Mouse (Mus musculus): ENCODE data around the gene Wdr76. TPM values are rescaled to one million over a fixed set of nuclear protein-coding genes. Genes with fewer than 3 reads are reported as not detected.

The Wdr76 gene
- polyA plus RNA-seq, 2 experiments: 6.7 to 12.3 TPM

DNA sequence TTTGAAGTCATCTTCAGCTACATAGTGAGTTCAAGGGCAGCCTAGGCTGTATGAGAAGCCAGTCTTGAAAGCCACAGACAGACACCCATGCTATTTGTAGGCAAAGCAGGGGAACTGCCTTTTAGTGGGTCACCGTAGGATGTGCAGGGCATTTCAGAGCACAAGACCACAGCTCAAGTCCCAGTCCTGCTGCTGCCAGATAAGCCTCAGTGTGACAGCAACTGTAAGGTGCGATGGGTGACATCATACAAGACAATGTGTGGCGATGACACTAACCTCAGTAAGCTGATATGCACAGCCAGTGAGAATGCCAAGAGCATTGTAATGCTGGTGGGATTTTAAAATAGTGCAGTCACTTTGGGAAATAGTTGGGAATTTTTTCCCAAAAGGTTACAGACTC, 56.6 kb downstream of the Wdr76 start:
- Histone ChIP-seq H3K9me3 (ENCODE audit: control insufficient read depth, low read length) (no peaks in the 10 kb centered on the region), H3K9ac (ENCODE audit: low read depth, low read length, severe bottlenecking) (no peak overlapping the region), H3K27ac (replicated peaks; ENCODE audit: low read depth, low read length) (no peak overlapping the region), H3K4me3 (replicated peaks; ENCODE audit: low read length) (no peak overlapping the region), H3K27me3 (ENCODE audit: control insufficient read depth, insufficient read depth, low read length) (no peaks in the 10 kb centered on the region), H3K36me3 (ENCODE audit: control insufficient read depth, insufficient read depth, low read length) (no peaks in the 10 kb centered on the region), H3K4me2 (replicated peaks; ENCODE audit: low read depth, low read length, severe bottlenecking) (no peak overlapping the region), H3K4me1 (ENCODE audit: control insufficient read depth, insufficient read depth, low read length) (no peaks in the 10 kb centered on the region)
- TF ChIP-seq POLR2A (IDR thresholded peaks at IDR 0.05; ENCODE audit: borderline replicate concordance, extremely low read depth, insufficient read depth, insufficient read length): no peak
- DNase-seq (ENCODE audit: low spot score) (no peak), ATAC-seq (ENCODE audit: low FRiP score, low read depth) (no peak)
- WGBS: 95% methylated on average over 3 of the region's 3 CpGs

DNA sequence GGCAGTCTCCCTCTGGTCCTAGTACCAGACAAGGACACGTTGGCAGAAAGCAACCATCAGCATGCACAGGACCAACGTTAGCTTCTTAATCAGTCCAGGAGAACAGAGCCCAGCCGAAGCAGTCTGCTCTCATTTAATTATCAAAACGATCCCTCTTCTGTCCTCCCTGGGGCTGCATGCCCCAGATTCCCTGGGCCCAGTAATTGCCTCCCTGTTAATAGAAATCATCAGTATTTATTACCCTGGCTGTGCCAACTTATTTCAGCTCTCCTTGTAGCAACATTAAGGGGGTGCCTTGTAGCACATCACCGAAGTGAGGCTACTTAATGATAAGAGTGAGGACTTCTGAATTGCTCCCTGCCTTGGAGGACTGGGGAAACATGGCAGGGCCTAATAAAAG, 59.4 kb downstream of the Wdr76 start:
- ATAC-seq (ENCODE audit: low FRiP score, low read depth): no peak
- TF ChIP-seq POLR2A (IDR thresholded peaks at IDR 0.05; ENCODE audit: borderline replicate concordance, extremely low read depth, insufficient read depth, insufficient read length): no peak
- no peak overlapping the region for H3K4me3 ChIP-seq (replicated peaks; ENCODE audit: low read length)

DNA sequence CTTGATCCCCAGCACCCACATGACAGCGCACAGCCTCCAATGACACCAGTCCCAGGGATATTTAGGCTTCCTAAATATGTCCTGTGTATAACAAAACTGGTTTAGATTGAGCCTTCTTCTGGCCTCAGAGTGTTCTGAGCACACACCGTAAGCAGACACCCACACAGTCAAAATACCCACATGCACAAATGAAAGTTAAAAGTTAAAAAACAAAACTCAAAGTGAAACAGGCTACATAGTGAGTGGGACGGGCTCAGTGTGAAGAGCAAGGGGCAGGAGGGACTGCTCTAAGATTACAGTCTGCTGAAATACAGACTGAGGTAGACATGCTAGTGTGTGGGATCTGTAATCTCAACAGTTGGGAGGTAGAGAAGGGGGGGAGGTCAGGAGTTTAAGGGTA, 63.5 kb downstream of the Wdr76 start:
- H3K4me1 ChIP-seq (ENCODE audit: control insufficient read depth, insufficient read depth, low read length): no peaks in the 10 kb centered on the region
- no peak for ATAC-seq (ENCODE audit: low FRiP score, low read depth)
- TF ChIP-seq POLR2A (IDR thresholded peaks at IDR 0.05; ENCODE audit: borderline replicate concordance, extremely low read depth, insufficient read depth, insufficient read length): no peak

More for the DNA sequence above, 59.4 kb downstream of the Wdr76 start:
- whole genome bisulfite sequencing: 27% methylated on average over 5 of the region's 5 CpGs
- H3K9me3 ChIP-seq (ENCODE audit: control insufficient read depth, low read length): no peaks in the 10 kb centered on the region
- H3K27me3 ChIP-seq (ENCODE audit: control insufficient read depth, insufficient read depth, low read length): no peaks in the 10 kb centered on the region
- no peak overlapping the region for H3K4me2 ChIP-seq (replicated peaks; ENCODE audit: low read depth, low read length, severe bottlenecking)
- no peaks in the 10 kb centered on the region for H3K4me1 ChIP-seq (ENCODE audit: control insufficient read depth, insufficient read depth, low read length)
- no peak overlapping the region for H3K27ac ChIP-seq (replicated peaks; ENCODE audit: low read depth, low read length)
- H3K9ac ChIP-seq (ENCODE audit: low read depth, low read length, severe bottlenecking): no peak overlapping the region
- H3K36me3 ChIP-seq (ENCODE audit: control insufficient read depth, insufficient read depth, low read length): no peaks in the 10 kb centered on the region
- no peak for DNase-seq (ENCODE audit: low spot score)

DNA sequence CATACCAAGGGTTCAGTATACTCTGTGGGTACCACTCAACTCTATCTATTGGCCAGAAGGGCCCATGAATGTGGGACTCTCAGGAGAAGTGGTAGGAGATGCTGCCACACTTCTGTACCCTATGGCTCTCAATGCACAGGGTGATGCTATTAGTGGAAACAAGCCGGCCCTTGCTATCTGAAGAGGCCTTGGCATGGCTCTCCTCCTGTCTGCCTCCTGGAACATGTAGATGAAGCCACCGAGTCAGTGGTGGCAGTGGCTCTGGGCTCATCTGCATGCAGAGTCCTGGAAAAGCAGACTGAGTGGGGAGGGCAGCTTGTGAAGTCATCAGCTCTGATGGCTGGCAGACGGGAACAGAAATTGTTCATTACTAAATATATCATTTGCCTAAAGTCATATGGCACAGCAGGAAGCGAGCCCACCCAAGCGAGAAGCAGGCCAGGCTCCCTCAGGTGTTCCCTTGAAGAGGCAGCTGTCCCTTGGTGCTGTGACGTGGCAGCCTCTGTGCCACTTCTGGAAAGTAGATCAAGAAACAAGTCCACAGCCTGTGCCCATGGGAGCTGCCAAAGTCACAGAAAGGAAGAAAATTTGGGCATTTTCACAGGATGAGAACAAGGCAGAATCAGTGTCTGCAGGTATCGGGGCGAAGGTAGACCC, 64.6 kb downstream of the Wdr76 start:
- ATAC-seq (ENCODE audit: low FRiP score, low read depth) (no peak), DNase-seq (ENCODE audit: low spot score) (no peak)
- H3K9ac ChIP-seq (ENCODE audit: low read depth, low read length, severe bottlenecking): no peak overlapping the region
- no peak for TF ChIP-seq POLR2A (IDR thresholded peaks at IDR 0.05; ENCODE audit: borderline replicate concordance, extremely low read depth, insufficient read depth, insufficient read length)
- 0 out of 2 replicates have a peak, but pooled peaks cover 2% of the 10 kb centered on the region for H3K4me1 ChIP-seq (ENCODE audit: control insufficient read depth, insufficient read depth, low read length)
- no peaks in the 10 kb centered on the region for H3K36me3 ChIP-seq (ENCODE audit: control insufficient read depth, insufficient read depth, low read length)
- no peaks in the 10 kb centered on the region for H3K27me3 ChIP-seq (ENCODE audit: control insufficient read depth, insufficient read depth, low read length)
- no peak overlapping the region for H3K27ac ChIP-seq (replicated peaks; ENCODE audit: low read depth, low read length)
- H3K4me2 ChIP-seq (replicated peaks; ENCODE audit: low read depth, low read length, severe bottlenecking): no peak overlapping the region
- 73% methylated on average over 8 of the region's 8 CpGs for WGBS
- H3K4me3 ChIP-seq (replicated peaks; ENCODE audit: low read length): no peak overlapping the region
- no peaks in the 10 kb centered on the region for H3K9me3 ChIP-seq (ENCODE audit: control insufficient read depth, low read length)

More for the DNA sequence above, 63.5 kb downstream of the Wdr76 start:
- H3K9ac ChIP-seq (ENCODE audit: low read depth, low read length, severe bottlenecking): no peak overlapping the region
- H3K27ac ChIP-seq (replicated peaks; ENCODE audit: low read depth, low read length): no peak overlapping the region
- no peaks in the 10 kb centered on the region for H3K9me3 ChIP-seq (ENCODE audit: control insufficient read depth, low read length)
- H3K27me3 ChIP-seq (ENCODE audit: control insufficient read depth, insufficient read depth, low read length): no peaks in the 10 kb centered on the region
- WGBS: 86% methylated on average over 3 of the region's 3 CpGs
- no peak overlapping the region for H3K4me3 ChIP-seq (replicated peaks; ENCODE audit: low read length)
- no peak overlapping the region for H3K4me2 ChIP-seq (replicated peaks; ENCODE audit: low read depth, low read length, severe bottlenecking)
- H3K36me3 ChIP-seq (ENCODE audit: control insufficient read depth, insufficient read depth, low read length): no peaks in the 10 kb centered on the region
- no peak for DNase-seq (ENCODE audit: low spot score)

DNA sequence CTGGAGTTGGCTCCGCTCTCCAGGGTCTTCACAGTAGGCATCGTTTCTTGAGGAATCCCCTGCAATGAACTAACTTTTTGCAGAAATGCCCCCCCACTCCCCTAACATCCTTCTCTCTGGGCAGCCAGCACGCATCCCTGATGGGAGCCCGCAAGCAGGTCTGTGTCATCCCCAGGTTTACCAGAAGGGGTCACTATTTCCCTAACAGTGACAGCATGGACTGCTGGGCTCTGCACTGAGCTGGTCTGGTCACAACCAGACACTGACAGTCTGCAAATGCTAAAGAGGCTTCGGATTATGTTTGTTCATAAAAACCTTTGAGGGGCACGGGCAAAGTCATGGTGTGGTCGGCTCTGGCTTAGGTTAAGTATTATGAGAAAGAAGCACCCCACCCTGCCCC, 65.3 kb downstream of the Wdr76 start:
- Histone ChIP-seq H3K9ac (ENCODE audit: low read depth, low read length, severe bottlenecking) (no peak overlapping the region), H3K27me3 (ENCODE audit: control insufficient read depth, insufficient read depth, low read length) (no peaks in the 10 kb centered on the region), H3K4me1 (ENCODE audit: control insufficient read depth, insufficient read depth, low read length) (0 out of 2 replicates have a peak, but pooled peaks cover 2% of the 10 kb centered on the region), H3K4me3 (replicated peaks; ENCODE audit: low read length) (no peak overlapping the region), H3K4me2 (replicated peaks; ENCODE audit: low read depth, low read length, severe bottlenecking) (no peak overlapping the region), H3K9me3 (ENCODE audit: control insufficient read depth, low read length) (no peaks in the 10 kb centered on the region), H3K27ac (replicated peaks; ENCODE audit: low read depth, low read length) (no peak overlapping the region), H3K36me3 (ENCODE audit: control insufficient read depth, insufficient read depth, low read length) (no peaks in the 10 kb centered on the region)
- 12% methylated on average over 7 of the region's 7 CpGs for WGBS
- no peak for TF ChIP-seq POLR2A (IDR thresholded peaks at IDR 0.05; ENCODE audit: borderline replicate concordance, extremely low read depth, insufficient read depth, insufficient read length)
- ATAC-seq (ENCODE audit: low FRiP score, low read depth) (peak; percentile 87), DNase-seq (ENCODE audit: low spot score) (peak; percentile 89)

Measured in limb, embryonic 14.5 days (tissue).